Mouse (Mus musculus) lung, adult 2 months (tissue): ENCODE results near the gene Wdr26.

Experiments
- CTCF ChIP-seq: fragments of 200-500 bp; IDR thresholded peaks from 2 replicates; pipeline ENCODE4 v1.5.1; 2011; ENCODE audit warnings: mild to moderate bottlenecking, low read length, control low read depth; ENCODE audit not compliant: insufficient read depth
- POLR2A ChIP-seq: fragments of 200-500 bp; IDR thresholded peaks from 2 replicates; pipeline ENCODE4 v1.6.1; 2011; ENCODE audit warnings: low read depth, mild to moderate bottlenecking, control low read depth, low read length, borderline replicate concordance; ENCODE audit errors: extremely low read depth

- 0 out of 2 replicates have a peak, but pooled peaks have one; percentile 20 for TF ChIP-seq POLR2A
- no peak for TF ChIP-seq CTCF
Measured at GRCm38 (mm10) chr1:181230731-181231148, 18.9 kb upstream of the Wdr26 start.
